Mouse (Mus musculus) thymus, postnatal 10 days (tissue): ENCODE results near the gene Olfr412.

Experiments
- DNase-seq, 2 experiments: peaks; one replicate each; pipeline ENCODE4 v3.0.0; 2021; ENCODE audit warnings: low spot score in 2 of 2

Olfr412 gene

DNA sequence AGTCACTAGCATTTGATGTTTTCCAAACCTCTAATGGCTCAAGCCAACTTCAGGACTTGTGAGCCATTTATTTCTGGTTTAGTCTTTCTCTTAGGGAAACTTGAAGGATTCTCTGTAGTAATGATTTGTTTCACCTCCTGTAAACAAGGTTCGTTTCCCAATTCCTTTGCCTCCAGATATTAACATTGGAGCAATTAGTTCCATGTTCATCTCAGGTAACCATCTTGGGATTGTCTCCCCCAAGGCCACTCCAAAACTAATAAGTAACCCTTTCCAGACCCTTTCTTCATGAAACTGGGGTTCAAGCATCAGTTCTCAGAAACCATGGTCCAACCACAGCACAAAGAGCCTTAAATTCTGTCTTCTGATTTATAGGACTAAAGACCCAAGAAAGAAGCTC is at the start of gene Olfr412:
TSS of gene Olfr412 (plus strand) at position 301 of the 400 bp plus-strand sequence.
- DNase-seq, result no peak

DNA sequence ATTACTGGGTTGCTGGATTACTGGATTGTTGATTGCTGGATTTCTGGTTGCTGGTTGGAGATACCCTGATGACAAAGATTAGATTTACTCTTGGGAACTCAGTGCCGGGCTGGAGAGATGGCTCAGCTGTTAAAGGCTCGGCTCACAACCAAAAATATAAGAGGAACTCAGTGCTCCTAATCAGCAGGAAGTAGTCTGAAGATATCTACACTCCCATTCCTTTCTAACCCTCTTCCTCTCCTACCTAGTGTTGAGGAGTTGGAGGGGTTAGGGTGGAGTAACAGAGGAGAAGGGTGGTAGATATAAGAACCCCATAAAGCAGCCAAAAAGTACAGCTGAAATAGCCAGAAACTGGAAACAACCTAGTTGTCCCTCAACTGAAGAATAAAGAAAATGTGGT is 35.8 kb upstream of the Olfr412 start:
- DNase-seq, result no peak

DNA sequence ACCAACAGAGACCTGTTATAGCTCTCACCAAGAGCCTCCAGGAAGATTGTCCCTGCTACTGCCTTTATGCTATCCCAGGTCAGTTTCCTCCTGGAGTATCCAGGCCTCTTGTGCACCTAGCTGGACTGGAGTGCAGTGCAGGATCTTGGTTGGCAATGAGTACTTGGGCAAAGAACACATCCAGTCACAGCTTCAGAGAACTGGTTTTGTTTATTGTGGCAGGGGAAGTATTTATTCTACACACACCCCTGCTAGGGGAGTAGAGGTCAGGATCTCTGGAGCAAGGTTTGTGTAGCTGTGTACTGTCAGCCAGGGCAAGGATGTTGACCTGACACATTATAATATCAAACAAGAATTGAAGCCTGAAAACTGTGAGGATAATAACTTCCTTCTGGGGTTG is 33.1 kb upstream of the Olfr412 start:
- no peak for DNase-seq

DNA sequence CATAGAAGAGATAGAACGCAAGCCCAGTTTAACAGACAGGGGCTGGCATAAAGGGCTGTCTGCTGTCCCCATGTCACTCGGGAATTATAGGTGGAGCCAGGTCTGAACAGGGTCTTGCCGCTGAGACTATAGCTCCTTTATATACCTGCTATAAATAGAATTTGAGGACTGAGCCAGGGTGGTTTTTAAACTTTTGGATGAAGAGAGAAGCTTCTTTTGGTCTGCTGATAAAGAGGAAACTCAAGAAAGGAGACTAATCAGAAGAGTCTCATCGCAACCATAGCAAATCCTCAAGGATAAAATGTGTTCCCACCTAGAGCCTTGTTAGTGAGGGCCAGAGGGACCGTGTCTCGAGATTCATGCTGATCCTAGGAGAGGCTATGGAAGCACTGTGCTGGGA is 23.9 kb upstream of the Olfr412 start, which contains the start of gene Olfr410:
TSS of gene Olfr410 (minus strand) at position 101 of the 400 bp plus-strand sequence.
- no peak for DNase-seq

DNA sequence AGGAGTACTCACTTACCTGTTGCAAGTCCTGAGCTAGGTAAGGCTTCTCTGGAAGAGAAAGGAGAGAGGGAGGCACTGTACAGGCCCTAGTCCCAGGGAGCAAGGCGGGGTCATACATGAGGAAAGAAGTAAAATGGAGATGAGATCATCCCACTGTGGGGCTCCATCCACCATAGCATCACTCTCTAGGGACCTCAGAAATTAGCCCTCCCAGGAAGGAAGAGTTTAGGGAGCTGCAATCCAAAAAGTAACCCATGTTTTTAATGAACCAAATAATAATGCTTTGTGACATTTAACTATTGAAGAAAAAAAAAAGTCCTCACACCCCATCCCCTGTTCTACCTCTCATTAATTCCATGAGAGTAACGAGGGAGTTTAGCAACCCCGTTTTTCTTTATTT is 9.3 kb upstream of the Olfr412 start, which contains the start of gene Olfr411:
TSS of gene Olfr411 (minus strand) at position 101 of the 400 bp plus-strand sequence.
- DNase-seq, result no peak

DNA sequence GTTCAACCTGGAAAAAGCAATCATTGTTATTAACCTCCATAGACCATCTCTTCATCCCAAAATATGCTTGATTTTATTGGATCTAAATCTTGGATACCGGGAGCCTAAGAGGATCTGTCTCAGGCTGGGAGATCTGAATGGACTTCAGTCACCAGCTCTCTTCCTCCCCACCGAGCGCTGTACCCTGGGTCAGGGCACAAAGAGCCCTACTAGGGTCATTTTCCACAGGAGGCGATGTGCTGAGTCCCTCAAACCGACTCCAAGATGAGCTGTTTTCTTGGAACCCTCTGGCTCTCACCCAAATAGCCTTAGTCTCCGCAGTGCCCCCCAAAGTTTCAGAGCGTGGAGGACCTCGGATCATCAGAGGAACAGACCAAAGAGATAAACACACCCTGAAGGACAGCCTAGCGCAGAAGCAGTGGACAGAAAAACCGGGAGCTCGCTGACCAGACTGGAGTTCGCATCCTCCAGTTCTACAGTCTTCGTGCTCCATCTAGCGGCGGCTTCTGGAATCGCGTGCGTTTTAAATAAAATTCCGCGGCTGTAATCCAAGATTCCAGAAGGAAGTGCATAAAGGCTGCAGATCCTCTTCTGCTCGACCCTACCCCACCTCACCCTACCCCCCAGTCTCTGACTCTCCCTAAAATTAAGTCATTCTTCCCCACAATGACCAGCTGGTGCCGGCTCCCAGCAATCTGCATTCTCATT is 9.7 kb downstream of the Olfr412 start:
- peak in 1 of 2 experiments; percentile 47 for DNase-seq

DNA sequence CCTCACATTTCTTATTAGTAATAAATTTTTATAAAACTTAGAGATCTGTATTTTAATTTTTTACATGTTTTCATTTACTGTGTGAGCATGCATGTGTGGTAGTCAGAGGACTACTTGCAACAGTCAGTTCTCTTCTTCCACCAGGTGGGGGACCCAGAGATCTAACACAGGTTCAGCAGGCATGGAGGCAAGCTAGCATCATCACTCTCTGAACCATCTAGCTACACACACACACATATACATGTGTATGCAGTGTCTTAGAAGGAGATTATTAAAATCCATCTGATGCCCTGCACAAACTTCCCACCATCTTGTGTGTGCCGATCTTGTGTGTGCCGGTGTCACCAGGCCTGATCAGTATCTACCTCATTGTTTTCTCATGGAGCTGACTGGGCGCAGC is 15.0 kb downstream of the Olfr412 start:
- peak in 1 of 2 experiments; percentile 28 for DNase-seq

DNA sequence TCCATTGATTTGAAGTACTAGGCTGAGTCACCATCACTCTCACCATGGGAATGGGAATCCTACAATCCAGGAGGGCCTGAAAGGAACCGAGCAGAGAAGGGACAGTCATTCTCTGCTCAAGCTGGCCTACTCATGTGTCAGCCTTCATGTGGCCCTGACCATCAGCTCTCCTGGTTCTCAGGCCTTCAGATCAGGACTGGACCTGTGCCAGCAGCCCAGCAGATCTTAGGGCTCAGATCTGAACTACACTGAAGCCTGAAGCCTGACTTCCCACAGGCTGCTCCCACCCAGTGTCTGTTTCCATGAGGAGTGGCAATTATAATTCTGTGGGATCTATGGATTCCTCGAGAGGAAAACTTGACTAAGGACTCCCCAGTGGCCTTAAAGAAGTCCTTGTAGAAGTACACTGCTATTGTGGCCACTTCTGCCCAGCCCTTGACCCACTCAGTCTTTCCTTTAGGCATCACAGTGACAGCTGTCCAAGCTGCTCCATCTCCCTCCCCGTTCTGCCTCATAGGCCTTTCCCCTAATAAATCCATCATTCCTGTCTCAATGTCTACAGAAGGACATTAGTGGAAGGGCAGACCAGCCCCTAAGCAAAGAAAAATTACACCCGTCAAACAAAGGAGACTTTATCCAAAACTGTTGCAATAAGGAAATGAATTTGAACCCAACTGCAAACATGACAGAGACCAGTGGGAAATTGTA is 17.5 kb downstream of the Olfr412 start:
- DNase-seq, result no peak

DNA sequence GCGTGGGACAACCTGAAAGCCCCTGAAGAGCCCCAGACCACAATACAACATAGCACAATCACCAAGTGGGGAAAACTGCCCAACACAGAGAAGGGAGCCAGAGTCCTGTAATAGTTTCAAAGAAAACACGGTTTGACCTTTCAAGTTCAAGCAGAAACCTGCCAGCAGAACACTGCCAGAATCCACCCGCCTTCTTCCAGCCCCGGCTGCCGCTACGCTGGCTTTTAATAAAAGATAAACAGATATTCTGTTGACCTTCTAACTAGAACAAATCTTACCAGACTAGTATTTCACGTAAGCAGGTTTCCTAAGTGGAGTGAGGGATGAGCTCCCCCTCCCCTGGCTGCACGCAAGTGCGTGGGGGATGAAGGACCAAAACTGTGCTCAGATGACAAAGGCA is 23.8 kb downstream of the Olfr412 start:
- DNase-seq, result no peak

DNA sequence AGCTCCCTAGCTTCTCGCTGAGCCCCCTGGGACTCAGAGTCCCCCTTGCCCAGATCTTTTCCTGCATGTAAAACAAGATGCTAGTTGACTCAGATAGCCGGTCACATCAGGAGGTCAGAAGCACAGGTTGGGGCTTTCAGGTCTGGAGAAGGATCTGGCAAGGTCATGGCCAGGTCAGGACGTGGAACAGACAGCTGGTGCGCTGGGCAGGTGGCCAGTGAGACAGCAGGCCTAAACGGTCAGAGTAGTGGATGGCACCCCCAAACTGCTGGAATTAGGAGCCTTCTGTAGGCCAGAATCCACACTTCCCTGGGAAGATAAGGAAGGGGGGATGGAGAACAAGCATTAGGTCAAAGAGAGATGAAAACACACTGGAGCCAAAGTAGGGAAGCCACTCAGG is 25.3 kb downstream of the Olfr412 start:
- no peak for DNase-seq

DNA sequence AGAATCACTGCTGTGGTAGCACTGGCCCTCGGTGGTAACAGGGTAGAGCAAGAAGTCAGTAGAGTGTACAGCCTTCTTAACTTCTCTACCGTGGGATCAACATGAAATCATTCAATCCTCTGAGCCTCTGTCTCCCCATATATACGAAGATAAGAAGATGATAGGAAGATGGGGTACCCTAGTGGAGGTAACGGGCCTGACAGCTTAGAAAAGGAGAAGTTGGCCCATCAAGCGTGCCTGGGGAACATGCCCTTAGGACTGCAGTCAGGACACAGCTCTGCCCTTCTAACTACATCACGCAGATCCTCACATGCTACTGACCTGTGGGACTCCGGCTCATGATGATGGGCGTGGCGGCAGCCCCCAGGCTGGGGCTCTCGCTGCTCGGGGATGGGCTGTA is 30.0 kb downstream of the Olfr412 start:
- DNase-seq, result no peak

DNA sequence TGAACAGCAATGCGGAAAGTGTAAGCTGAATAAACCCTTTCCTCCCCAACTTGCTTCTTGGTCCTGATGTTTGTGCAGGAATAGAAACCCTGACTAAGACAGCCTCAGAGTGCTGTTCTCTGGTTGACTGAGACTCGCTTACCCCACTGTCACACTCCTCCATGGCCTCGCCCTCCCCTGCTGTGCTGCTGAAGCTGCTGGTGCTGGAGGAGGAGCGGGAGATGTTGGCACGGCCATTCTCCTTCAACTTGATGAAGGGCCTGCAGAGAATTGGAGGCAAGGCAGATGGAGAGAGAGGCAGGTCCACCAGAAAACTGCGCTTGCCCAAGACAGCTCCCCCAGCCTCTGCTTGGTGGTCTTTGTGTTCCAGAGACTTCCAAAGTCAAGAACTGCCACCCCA is 31.0 kb downstream of the Olfr412 start:
- no peak for DNase-seq

DNA sequence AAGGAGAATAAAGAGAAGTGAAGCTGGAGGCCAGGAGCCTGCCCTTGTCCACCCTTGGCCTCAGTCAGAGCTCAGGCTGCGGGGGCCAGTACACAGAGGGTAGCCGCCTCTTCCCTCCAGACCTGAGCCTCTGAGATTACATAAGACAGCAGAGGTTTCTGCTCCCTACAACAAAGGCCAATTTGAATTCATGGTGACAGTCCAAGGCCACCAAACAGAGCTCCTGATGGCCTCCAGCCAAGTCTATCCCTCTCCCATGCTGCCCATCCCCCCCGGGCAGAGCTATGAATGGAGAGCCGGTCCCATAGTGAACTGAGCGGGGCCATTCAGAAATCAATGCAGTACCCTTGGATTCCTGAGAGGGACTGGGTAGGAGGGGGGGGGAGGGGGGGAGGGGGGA is 31.6 kb downstream of the Olfr412 start:
- DNase-seq, result no peak

DNA sequence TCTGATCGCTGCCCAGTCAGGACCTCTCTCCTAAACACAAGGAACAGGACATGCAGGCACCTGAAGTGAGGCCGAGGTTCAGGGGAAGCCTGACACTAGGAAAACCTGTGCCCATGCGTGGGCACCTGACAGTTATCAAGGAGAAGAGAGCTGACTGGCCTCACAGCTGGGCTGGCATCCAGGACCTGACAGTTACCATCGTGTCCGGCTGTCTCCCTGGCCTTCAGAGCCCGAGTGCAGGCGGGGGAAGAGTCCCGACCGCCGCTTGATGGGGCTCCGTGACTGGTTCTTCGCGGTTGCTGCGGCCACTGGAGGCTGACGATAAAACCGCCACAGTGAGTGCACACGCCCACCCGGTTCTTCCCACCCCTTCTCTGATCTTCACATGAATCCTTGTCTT is 33.7 kb downstream of the Olfr412 start:
- no peak for DNase-seq

DNA sequence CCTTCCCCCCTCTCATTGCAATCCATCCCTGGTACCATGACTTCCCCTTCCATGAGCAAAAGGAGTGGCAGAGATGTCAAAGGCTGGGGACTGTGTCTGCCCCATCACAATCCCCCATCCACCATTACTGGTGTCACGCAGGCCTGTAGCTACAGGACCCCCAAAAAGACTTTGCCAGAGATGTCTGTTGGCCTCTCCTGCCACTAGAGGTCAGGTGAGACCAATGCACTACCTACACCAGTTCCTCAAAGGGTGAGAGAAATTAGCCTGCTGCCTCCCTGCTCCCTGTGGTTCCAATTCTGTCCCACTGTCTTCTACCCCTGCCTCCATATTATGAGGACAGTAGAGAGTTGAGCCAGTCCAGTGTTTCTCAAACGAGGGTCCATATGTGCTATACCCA is 40.3 kb downstream of the Olfr412 start:
- peak; percentile 13 to 37 for DNase-seq

DNA sequence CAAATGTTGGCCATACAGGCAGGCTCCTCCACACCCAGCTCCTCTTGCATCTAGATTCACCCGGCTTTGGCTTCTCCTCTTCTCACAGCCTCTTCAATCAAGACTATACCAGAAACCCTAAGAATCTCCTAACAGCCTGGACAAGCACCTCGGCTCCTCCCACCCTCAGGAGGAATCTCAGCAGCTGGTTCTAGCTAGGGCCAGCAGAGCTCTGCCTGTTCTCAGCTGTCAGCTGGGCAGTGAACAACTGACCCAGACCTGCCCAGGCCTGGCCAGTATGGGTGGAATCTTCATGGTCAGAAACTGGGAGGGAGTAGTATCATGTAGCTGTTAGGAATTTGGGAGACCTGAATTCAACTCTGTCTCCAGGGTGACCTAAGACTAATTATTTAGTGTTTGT is 42.3 kb downstream of the Olfr412 start:
- no peak for DNase-seq

DNA sequence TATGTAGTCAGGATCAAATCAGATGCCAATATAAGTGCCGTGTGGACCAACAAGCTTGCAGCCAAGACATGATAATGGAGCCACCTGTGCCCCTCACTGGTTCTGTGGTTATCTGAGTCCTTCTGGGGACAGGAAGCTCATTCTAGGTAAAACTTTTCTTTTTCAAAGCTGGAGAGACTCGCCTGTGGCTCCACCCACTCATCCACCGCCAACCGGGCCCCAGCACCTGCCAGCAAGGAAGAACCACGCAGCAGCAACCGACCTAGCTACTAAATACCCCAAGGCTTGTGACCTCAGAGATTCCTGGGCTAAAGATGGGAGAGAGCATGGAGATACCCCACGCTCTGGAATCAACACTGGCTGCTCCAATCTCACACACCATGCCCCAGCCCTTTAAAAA is 43.3 kb downstream of the Olfr412 start:
- peak; percentile 49 to 55 for DNase-seq

DNA sequence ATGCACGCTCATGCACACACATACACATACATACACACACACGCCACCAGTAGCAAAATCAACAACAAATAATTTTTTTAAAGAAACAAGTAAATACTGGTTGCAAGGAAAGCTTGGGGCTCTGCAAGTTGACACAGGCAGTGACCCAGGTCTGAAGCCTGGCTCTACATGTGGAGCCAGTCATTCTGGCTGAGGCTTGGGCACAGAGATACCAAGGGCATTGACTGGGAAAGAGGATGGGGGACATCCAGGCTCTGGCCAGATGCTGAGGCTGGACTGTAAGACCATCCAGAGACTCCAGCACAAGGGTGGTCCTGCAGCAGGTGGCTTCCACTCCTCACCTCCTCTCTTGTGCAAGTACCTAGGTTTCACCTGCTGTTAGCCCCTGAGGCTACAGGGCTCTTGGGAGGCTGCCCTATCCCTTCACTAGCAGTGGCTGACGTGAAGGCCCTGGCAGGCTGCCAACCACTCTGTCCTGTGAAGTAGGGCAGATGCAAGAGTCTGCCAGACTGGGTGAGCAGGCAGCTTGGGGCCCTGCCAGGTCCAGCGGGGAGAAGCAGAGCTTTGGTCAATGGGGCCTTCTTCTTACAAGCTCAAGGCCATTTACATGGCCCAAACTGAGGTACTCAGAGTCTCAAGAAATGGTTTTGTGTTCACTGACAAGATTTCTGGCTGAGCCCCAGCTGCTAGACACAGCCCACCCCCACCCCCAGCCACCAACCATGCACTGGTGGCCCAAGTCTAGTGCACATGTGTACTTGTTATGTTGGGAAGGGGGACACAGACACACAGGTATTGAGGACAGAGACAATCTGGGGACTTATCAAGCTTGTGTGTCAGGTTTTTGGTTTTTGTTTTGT is 46.9 kb downstream of the Olfr412 start:
- peak; percentile 12 to 36 for DNase-seq

DNA sequence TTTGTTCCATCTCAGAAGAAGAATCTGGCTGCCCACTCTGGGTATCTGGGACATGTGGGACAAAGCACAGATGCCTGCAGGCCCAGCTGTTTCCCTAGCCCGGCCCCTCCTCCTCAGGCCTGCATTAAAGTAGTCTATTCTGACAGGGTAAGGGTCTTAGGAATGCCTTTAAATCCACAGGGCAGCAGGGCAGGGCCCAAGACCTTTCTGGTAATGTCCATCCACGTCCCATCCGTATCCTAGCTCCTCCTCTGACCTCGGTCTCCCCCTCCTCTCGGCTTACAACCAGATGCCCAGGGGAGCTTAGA is 47.5 kb downstream of the Olfr412 start:
- DNase-seq, result no peak

DNA sequence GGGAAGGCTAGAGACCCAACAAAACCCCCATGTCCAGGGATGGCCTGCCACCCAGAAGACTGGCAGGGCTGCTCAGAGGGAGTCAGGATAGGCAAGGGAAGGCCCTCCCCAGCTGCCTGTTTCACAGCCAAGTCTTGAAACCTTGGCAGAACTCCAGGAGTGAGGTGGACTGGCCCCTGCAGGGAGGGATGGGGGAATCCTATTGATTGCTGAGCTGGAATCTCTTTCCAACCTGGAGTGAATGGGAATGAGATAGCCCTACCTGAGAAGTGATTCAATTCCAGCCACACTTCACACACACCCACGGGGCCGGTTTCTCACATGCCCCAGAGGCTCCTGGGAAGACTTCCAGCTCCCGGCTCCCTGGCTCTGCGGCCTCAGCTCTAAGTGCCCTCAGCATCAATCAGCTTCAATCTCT is 47.9 kb downstream of the Olfr412 start:
- DNase-seq, result no peak

DNA sequence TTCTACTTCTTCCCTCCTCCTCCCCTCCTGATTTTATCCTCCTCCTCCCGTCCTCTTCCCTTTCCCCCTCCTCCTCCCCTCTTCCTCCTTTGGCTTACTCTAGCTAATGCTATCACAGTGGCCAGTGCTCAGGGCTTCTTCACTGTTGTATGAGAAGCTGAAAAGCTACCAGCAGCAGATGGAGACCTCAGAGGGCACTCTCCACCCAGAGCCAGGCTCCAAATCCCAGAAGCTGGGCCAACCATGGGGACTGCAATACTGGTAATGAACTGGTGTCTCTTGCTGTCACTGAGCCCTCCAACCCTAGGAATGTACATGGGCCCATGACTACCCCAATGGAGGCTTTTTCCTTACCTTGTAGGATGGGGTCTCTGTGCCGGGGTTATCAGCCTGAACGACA is 50.1 kb downstream of the Olfr412 start:
- no peak for DNase-seq

DNA sequence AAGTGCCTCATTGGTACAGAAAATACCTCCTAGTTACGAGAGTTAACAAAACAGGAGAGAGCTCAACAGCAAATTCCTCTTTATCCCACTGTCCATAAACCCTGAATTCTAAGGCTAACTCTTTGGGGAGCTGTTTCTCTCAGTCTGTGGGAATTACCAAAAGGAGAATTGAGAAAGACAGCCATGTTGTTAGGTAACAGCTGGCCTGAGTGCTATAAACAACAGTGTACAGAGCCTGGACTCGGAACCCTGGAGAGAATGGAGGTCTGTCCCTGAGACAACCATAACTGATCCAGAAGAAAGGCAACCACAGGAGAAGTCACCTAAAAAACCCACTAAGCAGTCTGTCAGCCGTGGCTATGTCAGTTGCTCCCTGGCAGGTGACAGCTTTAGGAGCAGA is 50.6 kb downstream of the Olfr412 start:
- no peak for DNase-seq
